Mouse (Mus musculus): Measurements from ENCODE around the gene Med16.

Med16 gene

GRCm38 (mm10) chr10:79908167-79909091, at the start of gene Med16:
TSS of gene Med16 (minus strand) at chr10:79908923.
- peak; percentile 95 for DNase-seq (ENCODE audit: low spot score in 2 of 2)

DNA sequence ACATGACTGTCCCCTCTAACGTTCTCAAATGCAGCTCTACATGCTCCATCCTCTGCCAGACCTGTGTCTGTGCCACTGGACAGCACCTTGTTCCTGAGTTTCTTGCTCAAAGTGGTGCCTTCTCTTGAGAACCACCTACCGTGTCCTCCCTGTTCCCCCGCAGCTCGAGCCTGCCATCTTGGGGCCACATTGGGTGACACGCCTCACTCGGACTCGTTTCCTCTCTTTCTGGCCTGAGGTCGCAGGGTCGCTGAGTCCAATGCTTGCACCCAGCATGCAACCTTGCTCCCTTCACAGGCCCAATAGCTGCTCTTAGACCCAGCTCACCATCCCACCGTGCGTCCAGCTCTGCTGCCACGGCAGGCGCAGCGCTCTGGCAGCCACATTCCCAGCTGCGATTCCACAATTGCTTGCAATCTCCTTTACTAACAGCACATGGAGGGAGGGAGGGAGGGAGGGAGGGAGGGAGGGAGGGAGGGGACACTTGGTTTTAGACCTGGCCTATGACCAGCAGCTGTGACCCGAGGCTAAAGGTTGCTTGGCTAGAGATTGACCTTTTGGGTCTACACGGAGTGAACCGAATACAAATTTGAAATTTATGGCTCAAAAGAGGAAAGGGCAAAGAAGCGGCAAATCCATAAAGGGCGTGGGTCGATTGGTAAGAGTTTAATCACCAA, 49.6 kb upstream of the Med16 start:
- DNase-seq (ENCODE audit: low spot score in 2 of 2), result peak in 1 of 2 experiments; percentile 71

DNA sequence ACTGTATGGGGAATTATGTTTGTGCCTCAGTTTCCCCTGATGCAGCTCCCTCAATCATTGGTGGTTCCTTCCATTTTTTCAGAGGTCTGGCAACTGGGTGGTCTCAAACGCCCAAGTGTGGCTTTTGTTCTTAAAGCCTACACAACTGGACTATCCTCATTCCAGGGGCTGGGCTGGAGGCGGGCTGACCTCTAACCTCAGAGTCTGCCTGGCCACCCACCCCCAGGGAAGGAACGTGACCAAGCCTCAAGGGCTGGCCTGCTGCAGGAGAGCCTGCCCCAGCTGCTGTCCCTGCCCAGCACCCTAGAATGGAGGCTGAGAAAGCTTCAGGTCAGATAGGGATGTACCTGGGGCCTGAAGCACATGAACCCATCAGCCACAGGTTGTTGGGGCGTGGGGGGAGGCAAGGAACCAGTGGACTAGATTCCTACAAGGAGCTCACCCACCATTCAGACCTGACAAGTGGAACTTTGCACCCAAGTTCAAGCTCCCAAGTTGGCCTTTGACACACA, 48.0 kb upstream of the Med16 start:
- DNase-seq (ENCODE audit: low spot score in 2 of 2), result no peak

- DNase-seq (ENCODE audit: low spot score in 2 of 2), result no peak
These were observed 47.0 kb upstream of the Med16 start for GRCm38 (mm10) chr10:79955691-79956090.

GRCm38 (mm10) chr10:79953946-79954345, 45.2 kb upstream of the Med16 start:
- no peak for DNase-seq (ENCODE audit: low spot score in 2 of 2)

DNA sequence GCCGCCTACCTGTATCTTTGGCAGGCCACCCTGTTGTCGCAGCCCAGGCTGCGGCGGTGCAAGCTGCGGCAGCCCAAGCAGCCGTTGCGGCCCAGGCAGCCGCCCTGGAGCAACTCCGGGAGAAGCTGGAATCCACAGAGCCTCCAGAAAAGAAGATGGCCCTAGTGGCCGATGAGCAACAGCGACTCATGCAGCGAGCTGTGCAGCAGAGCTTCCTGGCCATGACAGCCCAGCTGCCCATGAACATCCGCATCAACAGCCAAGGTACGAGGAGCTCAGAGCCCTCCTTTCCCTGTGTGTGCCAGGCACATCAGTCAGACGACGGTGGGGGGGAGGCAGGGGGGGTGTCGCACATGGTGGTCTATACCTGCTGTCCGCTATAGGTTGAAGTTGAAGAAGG, 41.9 kb upstream of the Med16 start:
- DNase-seq (ENCODE audit: low spot score in 2 of 2), result no peak

DNA sequence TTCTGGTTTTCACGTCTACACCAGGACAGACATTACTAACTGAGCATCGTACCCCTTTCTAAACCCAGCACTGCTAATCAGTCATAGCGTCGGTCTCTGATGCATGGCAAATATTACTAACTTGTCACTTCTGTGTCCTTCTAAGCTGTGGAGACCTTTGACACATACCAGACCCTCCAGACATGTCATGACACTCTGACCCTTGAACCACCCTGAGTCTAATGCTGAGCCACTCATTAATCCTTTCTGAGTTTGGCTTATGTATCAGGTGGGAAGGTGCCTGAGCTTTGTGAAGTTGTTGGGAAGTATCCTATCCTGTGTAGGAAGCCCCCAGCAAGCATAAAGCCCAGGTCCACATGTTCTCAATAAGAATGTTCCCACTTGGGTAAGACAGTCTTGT, 41.1 kb upstream of the Med16 start:
- DNase-seq (ENCODE audit: low spot score in 2 of 2), result no peak

- DNase-seq (ENCODE audit: low spot score in 2 of 2), result no peak
These were observed 38.8 kb upstream of the Med16 start for GRCm38 (mm10) chr10:79947502-79947901.

DNA sequence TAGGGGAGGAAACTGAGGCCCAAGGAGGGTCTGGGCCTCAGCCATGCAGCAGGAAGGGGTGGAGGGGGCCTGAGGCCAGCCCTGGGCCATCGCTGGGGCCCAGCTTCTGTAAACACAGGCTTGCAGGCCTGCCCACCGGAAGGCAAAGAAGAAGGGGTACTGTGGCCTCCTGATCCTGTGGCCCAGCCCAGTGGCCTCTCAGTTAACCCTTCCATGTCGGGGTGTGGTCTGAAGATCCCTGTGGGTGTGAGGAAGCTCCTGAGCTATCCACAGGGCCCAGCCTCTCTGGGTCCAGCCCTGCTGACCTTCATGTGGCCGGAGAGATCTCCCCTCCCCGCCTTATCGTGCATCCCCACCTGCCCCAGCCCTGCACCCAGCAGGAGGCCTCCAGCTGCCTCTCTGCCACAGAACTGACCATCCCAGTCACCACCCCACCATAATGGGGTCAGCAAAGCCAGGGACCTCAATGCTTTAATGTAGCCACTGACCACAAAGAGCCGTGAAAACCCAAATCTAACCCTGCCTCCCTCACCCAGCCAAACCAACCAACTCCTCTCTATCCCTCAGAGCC, 38.1 kb upstream of the Med16 start:
- no peak for DNase-seq (ENCODE audit: low spot score in 2 of 2)

GRCm38 (mm10) chr10:79945507-79946234, 36.9 kb upstream of the Med16 start:
- DNase-seq (ENCODE audit: low spot score in 2 of 2), result no peak

DNA sequence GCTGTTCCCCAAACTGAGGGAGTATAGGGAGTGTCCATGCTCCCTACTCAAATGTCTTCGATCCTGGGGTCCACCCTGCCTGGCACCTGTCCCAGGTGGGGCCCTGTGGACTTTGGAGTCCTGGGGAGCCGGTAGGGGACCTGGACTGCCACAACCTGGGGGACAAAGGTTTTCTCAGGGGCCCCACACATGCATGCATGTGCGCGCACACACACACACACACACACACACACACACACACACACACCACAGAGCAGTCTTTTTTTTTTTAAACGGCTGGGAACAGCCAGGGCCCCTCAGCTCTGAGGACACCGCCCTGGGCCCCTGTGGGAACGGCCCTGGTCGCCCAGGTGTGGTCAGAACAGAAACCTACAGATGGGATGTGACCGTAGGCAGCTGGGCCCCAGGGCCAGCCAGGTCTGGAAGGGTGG, 34.8 kb upstream of the Med16 start:
- DNase-seq (ENCODE audit: low spot score in 2 of 2), result no peak

- DNase-seq (ENCODE audit: low spot score in 2 of 2), result no peak
These were observed 34.3 kb upstream of the Med16 start for GRCm38 (mm10) chr10:79942988-79943387.

DNA sequence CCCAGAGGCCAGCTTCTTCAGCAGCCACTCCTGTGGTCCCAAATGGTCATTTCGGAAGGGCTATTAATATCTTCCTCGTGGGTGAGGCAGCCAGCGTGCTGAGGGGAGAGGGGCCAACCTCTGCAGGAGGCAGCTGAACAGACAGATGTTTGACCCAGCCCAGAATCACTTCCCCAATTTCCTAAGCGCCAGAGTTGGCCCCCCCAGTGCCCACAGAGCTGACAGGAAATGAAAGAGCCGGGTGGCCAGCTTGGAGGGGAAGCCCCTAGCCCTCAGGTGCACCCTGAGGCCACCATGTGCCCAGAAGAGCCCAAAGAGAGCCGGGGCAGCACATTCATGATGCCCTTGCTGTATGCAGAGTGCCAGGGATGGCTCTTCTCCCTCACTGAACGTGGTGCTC, 32.0 kb upstream of the Med16 start:
- DNase-seq (ENCODE audit: low spot score in 2 of 2), result peak in 1 of 2 experiments; percentile 65

GRCm38 (mm10) chr10:79937775-79938526, 29.2 kb upstream of the Med16 start:
- DNase-seq (ENCODE audit: low spot score in 2 of 2), result no peak

DNA sequence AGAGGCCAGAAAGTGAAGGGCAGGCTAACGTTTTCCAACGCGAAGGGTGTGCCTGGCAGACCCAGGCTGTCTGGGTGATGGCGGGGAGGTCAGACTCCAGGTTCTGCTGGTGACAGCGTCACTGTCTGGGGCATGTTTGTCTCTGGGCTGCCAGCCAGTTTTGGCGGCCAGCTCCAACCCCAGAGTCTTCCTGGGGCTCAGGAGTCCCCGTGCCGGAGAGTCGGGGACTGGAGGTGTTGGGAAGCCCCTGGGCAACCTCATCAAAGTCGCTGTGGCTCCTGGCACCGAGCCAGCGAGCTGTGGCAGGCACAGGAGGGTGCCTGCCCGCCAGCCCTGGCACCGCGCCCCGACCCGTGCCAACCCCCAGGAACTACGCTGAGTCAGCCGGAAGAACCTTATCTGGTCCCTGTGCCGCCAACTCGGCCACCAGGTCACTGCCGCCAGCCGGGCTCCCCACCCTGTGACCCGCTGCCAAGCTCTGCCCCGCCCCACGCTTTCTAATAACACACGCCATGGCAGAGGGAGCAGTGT, 28.3 kb upstream of the Med16 start:
- no peak for DNase-seq (ENCODE audit: low spot score in 2 of 2)

DNA sequence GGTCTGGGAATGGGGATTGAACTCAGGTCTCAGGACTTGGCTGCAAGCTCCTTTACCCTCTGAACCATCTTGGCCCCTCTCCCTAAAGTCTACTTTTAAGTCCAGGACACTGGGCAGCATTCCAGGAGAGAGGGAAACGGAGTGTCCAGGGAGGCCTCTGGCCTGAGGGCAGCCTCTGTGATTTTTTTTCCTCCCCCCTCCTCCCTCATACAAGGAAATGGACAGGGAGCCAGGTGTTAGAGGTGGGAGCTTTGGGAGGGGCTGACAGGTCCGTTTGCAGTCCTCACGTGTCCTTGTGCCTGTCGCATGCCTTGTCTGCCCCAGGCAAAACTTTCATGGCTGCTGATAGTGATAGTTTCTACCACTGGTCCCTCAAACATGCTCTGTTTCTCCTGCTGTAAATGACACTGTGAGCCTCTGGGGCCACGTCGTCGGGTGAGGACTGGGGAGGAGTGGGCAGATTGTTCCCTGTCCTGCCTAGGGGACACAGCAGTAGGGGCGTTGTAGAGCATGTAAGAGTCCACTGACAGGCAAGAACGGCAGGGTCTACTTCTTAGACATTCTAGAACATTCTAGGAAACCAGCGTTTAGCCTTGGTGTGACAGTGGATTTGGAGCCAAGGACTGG, 27.7 kb upstream of the Med16 start:
- DNase-seq (ENCODE audit: low spot score in 2 of 2), result no peak

- DNase-seq (ENCODE audit: low spot score in 2 of 2), result no peak
These were observed 26.3 kb upstream of the Med16 start for GRCm38 (mm10) chr10:79934794-79935569.

DNA sequence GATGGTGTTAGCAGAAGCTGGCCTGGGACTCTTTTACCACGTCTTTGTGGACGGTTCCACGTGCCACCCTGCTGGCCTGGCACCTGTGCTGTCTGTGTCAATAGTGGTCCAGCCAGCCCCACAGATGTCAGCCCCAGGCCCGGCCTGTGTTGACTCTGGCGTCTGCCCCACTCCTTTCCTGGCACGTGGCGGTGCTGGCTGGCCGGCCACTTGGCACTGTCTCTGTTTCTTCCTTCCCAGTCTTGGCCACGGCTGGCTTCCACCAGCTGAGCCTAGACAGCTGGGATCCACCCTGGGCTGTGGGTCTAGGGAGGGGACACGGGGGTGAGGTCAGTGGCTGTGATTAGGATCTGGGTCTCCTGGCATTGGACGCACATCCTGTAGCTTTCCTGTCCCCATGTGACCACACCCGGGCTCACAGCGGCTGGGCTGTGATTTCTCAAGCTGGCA, 25.6 kb upstream of the Med16 start:
- DNase-seq (ENCODE audit: low spot score in 2 of 2), result peak; percentile 74 to 78

DNA sequence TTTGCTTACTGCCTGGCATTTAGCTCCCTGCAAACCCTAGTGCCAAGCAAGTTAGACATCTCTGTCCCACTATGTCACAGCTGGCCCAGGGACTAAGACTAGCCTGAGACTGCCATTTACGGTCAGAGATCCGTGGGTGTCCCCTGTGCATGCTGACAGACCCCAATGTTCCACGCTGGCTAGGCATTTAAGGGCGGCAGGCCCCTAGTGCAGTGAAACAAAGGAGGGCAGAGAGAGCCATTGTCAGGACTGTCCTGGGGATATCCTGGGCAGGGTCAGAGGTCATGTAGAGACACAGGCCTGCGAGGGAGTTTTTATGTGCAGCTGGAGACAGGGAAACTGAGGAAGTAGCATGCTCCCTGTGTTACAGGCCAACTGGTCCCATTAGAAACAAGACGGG, 25.1 kb upstream of the Med16 start:
- no peak for DNase-seq (ENCODE audit: low spot score in 2 of 2)

Measured in frontal cortex, postnatal 10 days (tissue).